Mouse (Mus musculus) C2C12 (cell line): ENCODE data around the gene Nid2. TPM values are rescaled to one million over a fixed set of nuclear protein-coding genes. Genes with fewer than 3 reads are reported as not detected.

ENCODE experiments used
- H3K27me3 ChIP-seq: one replicate; pipeline ENCODE4 v1.6.1; 2011; ENCODE audit not compliant: control insufficient read depth, insufficient read depth, insufficient read length
- H3K36me3 ChIP-seq: one replicate; pipeline ENCODE4 v1.6.1; 2011; ENCODE audit not compliant: control insufficient read depth, insufficient read depth
- H3K4me3 ChIP-seq: one replicate; pipeline ENCODE4 v1.5.1; 2011; ENCODE audit warnings: mild to moderate bottlenecking, control low read depth; ENCODE audit not compliant: poor library complexity, insufficient read depth, severe bottlenecking
- H3K79me2 ChIP-seq: one replicate; pipeline ENCODE4 v1.6.1; 2011; ENCODE audit not compliant: control insufficient read depth, insufficient read depth
- H3K79me3 ChIP-seq: one replicate; pipeline ENCODE4 v1.6.1; 2011; ENCODE audit warnings: low read depth, control low read depth
- H3ac ChIP-seq: one replicate; pipeline ENCODE3; 2011; ENCODE audit warnings: low read depth; ENCODE audit not compliant: control insufficient read depth, insufficient read length
- CEBPB ChIP-seq: IDR thresholded peaks from one replicate; pipeline ENCODE4 v1.6.1; 2011; ENCODE audit warnings: low read depth, mild to moderate bottlenecking, control low read depth, moderate library complexity
- CTCF ChIP-seq: IDR thresholded peaks from one replicate; pipeline ENCODE4 v1.5.1; 2011; ENCODE audit not compliant: control insufficient read depth, insufficient read depth, insufficient read length
- FOSL1 ChIP-seq: IDR thresholded peaks from one replicate; pipeline ENCODE4 v1.8.0; 2011; ENCODE audit warnings: mild to moderate bottlenecking, low read length; ENCODE audit not compliant: poor library complexity, insufficient read depth, severe bottlenecking
- MAX ChIP-seq: IDR thresholded peaks from one replicate; pipeline ENCODE4 v1.6.1; 2011; ENCODE audit warnings: mild to moderate bottlenecking, control low read depth
- MYOD1 ChIP-seq: IDR thresholded peaks from one replicate; pipeline ENCODE4 v1.6.1; 2011; ENCODE audit warnings: low read depth; ENCODE audit not compliant: control insufficient read depth, insufficient read length
- MYOG ChIP-seq: IDR thresholded peaks from one replicate; pipeline ENCODE4 v1.6.1; 2011; ENCODE audit not compliant: control insufficient read depth, insufficient read length; ENCODE audit errors: extremely low read depth
- USF1 ChIP-seq: IDR thresholded peaks from one replicate; pipeline ENCODE4 v1.6.1; 2011; ENCODE audit warnings: low read depth, mild to moderate bottlenecking, control low read depth, moderate library complexity
- polyA plus RNA-seq: library from polyadenylated mRNA; unstranded; fragments of >200 nt; fragmentation: generic; extraction: Trizol; gene quantifications from one replicate; pipeline ENCODE4 v1.2.1, GENCODE M21; 2012; ENCODE audit warnings: missing spikeins

The Nid2 gene
- polyA plus RNA-seq, 1 experiment: 25.6 TPM

DNA sequence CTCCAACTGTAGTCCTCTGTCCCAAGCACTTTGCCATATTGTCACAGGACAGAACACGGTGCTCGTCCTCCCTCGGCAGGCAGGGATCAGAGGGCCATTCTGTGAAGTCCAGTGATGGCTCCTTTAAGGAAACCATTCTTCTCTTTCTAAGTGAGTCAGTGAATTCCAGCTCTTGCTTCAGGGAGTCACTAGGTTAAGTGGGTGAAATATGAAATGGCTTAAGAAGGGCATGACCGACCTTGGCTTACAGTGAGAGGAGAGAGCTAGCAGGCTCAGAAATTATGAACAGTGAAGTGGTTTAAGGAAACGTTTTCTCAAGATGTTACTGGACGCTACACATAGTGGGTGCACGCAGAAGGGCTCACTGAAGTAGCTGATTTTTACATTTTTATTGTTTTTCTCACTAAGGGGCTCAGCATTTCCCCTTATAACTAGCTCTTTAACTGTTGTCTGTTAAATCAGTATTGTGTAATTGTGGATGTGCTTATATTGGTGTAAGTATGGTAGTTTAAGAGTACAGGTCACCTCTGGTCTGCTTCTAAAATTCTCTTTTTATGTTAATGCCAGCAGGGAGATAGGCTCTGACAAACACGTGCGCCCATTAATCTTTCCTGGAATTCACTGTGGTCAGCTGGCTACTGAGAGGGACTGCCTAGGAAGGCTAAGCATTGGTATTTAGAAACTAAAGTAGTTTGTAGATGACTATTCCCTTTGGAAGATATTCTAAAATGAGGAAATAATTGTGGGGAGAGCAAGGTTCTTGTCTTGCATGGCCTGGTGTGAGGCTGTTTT, 34.9 kb downstream of the Nid2 start:
- H3K79me3 ChIP-seq: no peaks in the 10 kb centered on the region
- H3K27me3 ChIP-seq: no peaks in the 10 kb centered on the region
- H3K4me3 ChIP-seq: no peak overlapping the region
- no peaks in the 10 kb centered on the region for H3K79me2 ChIP-seq
- no peaks in the 10 kb centered on the region for H3K36me3 ChIP-seq
- TF ChIP-seq MYOG: no peak
- no peak overlapping the region for H3ac ChIP-seq

DNA sequence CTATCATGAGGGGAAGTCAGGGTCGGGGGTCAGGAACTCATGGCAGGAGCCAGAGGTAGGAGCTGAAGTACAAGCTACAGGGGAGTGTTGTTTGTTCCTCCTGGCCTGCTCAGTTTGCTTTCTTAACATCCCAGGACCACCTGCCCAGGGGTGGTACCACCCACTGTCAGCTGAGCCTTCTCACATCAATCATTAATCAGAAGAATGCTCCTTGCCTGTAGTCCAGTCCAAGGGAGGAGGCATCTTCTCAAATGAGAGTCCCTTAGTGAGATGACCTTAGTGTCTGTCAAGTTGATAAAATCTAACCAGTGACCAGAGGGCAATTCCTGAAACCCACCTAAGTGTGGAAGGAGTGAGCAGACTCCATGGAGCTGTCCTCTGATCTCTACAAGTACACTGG, 37.4 kb downstream of the Nid2 start:
- Histone ChIP-seq H3K4me3 (no peak overlapping the region), H3K79me2 (no peaks in the 10 kb centered on the region), H3ac (no peak overlapping the region), H3K27me3 (no peaks in the 10 kb centered on the region), H3K79me3 (no peaks in the 10 kb centered on the region), H3K36me3 (no peaks in the 10 kb centered on the region)
- no peak for TF ChIP-seq CTCF
- no peak for TF ChIP-seq MAX
- TF ChIP-seq FOSL1: no peak
- no peak for TF ChIP-seq MYOD1
- TF ChIP-seq CEBPB: no peak
- no peak for TF ChIP-seq USF1
- TF ChIP-seq MYOG: no peak

DNA sequence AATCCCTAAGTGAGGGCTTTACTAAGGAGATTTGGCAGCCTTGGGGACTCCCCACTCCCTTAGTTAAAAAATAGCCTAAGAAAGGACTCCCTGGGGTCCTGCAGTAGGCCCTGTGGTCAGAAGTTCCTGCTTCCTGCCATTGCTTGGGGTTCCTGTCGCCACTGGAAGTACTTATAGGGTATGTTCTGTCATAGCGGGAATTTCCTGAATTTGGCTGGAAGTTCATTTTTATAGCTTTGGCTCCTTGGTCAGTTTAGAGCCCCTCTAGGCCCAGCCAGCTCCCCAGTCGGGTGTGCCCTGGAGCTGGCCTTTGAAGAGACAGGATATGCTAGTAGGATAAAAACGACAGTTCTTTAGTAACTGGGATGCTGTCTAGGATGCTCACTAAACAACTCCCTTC, 43.8 kb downstream of the Nid2 start:
- no peaks in the 10 kb centered on the region for H3K27me3 ChIP-seq
- no peak overlapping the region for H3ac ChIP-seq
- no peak for TF ChIP-seq USF1
- TF ChIP-seq MAX: no peak
- no peak for TF ChIP-seq FOSL1
- TF ChIP-seq MYOD1: no peak
- TF ChIP-seq CTCF: no peak
- TF ChIP-seq MYOG: no peak
- no peak for TF ChIP-seq CEBPB
- no peaks in the 10 kb centered on the region for H3K79me2 ChIP-seq
- H3K36me3 ChIP-seq: no peaks in the 10 kb centered on the region
- H3K79me3 ChIP-seq: no peaks in the 10 kb centered on the region
- H3K4me3 ChIP-seq: no peak overlapping the region

DNA sequence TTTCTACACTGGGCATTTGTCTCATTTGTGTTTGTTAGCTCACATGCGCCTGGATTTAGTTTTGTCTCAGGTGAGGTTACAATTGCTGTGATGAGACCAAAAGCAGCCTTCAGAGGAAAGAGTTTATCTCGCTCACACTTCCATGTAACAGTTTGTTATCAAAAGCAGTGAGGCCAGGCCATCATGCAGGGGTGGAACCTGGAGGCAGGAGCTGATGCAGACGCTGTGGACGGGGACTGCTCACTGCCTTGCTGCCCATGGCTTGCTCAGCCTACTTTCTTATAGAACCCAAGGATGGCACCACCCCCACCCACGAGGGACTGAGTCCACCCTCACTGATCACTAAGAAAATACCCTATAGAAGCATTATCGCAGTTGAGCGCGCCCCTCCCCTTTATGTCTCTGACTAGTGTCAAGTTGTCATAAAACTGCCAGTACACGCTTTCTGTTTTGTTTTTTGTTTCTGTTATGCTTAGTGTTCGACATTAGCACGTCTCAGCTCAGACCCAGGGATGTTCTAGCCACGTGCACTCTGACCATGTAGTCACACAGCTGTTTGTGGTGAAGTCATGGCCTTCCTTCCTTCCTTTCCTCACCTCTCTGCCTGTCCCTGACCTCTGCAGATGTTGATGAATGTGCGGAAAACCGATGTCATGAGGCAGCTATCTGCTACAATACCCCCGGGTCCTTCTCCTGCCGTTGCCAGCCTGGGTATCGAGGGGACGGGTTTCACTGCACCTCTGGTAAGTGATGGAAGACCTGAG, 45.7 kb downstream of the Nid2 start:
- H3K79me2 ChIP-seq: no peaks in the 10 kb centered on the region
- TF ChIP-seq MYOG (no peak), USF1 (no peak), FOSL1 (no peak), MYOD1 (no peak), CTCF (no peak), CEBPB (no peak), MAX (no peak)
- no peaks in the 10 kb centered on the region for H3K27me3 ChIP-seq
- no peak overlapping the region for H3ac ChIP-seq
- no peak overlapping the region for H3K4me3 ChIP-seq
- no peaks in the 10 kb centered on the region for H3K36me3 ChIP-seq
- H3K79me3 ChIP-seq: no peaks in the 10 kb centered on the region

DNA sequence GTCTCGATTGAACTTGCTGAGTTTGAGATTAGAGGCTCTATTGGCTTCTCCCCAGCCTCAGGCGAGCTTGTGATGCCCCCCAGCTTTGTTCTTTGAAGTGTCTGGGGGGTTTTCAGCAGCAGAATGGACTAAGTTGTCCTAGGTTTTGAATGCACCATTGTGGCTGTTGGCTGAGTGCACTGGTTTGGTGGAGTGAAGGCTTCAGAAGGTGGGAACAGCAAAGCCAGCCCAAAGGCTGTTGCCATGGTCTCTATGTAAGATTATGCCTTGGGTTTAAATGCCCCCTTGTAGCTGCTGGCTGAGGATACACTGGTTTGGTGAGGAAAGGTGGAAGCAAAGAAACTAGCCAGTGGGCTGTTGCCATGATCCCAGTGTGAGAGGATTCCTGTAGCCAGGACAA, 49.4 kb downstream of the Nid2 start:
- Histone ChIP-seq H3K4me3 (no peak overlapping the region), H3K27me3 (no peaks in the 10 kb centered on the region), H3K36me3 (no peaks in the 10 kb centered on the region), H3ac (no peak overlapping the region), H3K79me3 (no peaks in the 10 kb centered on the region), H3K79me2 (no peaks in the 10 kb centered on the region)
- no peak for TF ChIP-seq CTCF
- no peak for TF ChIP-seq CEBPB
- no peak for TF ChIP-seq MAX
- no peak for TF ChIP-seq MYOG
- no peak for TF ChIP-seq USF1
- TF ChIP-seq MYOD1: no peak
- TF ChIP-seq FOSL1: no peak
